Mouse (Mus musculus) neutrophil, adult 5-6 weeks (primary cell): ENCODE data around the gene Ascc2. TPM values are rescaled to one million over a fixed set of nuclear protein-coding genes. Genes with fewer than 3 reads are reported as not detected.
"Not testable (repeated sequence)": the region's sequence is repeated elsewhere in the genome, so short reads cannot be mapped to it uniquely, and the experiment has no call there.

Experiments used
- ATAC-seq: fragments of 151-379, 151-347 bp; 2 replicates; pipeline ENCODE4 v1.8.0; 2017; ENCODE audit warnings: mild to moderate bottlenecking, moderate TSS enrichment; ENCODE audit not compliant: insufficient number of reproducible peaks, poor library complexity, low FRiP score, severe bottlenecking; ENCODE audit errors: extremely low read depth
- total RNA-seq: library from RNA; stranded (forward); fragments of 200-1000 nt; gene quantifications from 2 replicates; pipeline ENCODE4 v1.2.3, GENCODE M21; 2017

Ascc2 gene
- total RNA-seq, 1 experiment from 2014 or later = 13.4 TPM

- no peak for ATAC-seq
These were observed 67.6 kb downstream of the Ascc2 start for GRCm38 (mm10) chr11:4705178-4705577.

DNA sequence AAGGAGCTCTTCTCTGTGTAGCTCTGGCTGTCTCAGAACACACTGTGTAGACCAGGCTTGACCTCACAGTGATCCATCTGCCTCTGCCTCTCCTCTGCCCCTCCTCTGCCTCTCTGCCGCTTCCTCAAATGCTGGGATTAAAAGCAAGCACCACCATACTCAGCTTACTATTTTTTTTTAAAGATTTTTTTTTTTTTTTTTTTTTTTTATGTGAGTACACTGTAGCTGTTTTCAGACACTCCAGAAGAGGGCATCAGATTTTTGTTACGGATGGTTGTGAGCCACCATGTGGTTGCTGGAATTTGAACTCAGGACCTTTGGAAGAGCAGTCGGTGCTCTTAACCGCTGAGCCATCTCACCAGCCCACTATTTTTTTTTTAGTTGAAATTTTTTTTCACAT is 72.6 kb downstream of the Ascc2 start:
- not testable (repeated sequence) for ATAC-seq

DNA sequence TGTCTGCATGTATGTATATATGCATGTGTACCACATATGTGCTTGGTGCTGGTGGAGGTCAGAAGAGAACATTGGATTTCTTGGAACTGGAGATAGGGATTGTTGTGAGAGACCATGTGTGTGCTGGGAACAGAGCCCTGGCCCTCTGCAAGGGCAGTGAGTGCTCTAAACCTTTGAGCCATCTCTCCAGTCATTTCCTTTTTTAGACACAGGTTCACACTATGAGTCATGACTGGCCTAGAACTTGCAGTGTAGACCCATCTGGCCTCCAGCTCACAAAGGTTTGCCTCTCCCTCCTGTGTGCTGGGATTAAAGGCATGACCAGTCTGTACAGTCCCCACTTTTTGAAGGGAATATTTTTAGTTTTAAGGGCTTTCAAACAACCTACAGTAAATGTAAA is 75.3 kb downstream of the Ascc2 start:
- no peak for ATAC-seq

GRCm38 (mm10) chr11:4714727-4715126 is 77.2 kb downstream of the Ascc2 start:
- ATAC-seq = peak; percentile 79; the same call in 1 of the 2 replicates

- ATAC-seq = no peak
These were observed 78.0 kb downstream of the Ascc2 start for GRCm38 (mm10) chr11:4715596-4715995.

DNA sequence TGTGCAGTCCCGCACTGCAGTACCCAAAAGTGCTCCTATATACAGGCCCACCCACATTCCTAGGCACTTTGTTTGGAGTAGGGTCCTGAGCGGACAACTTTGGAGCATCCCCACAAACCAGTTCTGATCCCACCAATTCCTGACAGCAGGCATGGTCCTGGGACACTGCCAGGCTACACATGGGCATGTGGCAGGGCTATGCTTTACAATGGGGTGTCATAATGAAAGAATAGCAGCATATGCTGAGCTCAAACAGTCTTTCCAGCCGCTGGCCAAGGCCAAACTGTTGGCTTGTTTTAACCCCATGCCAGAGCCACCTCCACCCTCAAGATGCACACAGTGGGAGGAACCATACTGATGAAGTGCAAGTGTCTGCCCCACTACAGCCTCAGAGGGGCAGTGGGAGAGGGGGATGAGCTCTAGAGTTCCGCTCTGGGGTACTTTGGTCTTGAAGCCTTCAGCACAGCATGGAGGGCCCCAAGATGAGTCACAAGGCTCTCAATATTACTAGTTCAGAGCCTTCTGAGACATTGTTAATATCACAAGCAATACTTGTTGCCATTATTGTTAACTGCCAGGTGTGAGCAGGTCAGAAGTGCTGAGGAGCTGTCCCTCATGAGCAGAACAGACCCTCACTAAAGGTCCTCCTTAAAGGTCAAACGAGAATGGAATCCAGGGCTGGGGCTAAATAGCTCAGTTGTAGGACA is 79.1 kb downstream of the Ascc2 start:
- no peak for ATAC-seq

DNA sequence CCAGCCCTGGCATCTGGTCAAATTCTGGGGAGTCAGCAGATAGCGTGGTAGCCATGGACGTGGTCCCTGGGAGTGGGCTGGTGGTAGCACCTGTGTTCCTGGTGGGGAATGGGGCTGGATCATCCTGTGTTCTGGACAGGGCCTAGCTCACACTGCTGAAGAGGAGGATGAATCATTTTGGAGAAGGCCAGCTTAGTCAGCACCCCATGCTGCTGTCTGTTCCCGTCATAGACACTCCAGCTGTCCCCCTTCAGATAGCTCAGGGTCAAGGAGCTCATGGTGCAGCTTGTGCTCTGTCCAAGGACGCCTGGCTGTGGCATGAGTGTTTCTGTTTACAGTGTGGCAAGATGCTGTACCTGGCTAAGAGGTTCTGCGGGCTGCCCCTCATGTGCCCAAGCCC is 81.0 kb downstream of the Ascc2 start:
- no peak for ATAC-seq

DNA sequence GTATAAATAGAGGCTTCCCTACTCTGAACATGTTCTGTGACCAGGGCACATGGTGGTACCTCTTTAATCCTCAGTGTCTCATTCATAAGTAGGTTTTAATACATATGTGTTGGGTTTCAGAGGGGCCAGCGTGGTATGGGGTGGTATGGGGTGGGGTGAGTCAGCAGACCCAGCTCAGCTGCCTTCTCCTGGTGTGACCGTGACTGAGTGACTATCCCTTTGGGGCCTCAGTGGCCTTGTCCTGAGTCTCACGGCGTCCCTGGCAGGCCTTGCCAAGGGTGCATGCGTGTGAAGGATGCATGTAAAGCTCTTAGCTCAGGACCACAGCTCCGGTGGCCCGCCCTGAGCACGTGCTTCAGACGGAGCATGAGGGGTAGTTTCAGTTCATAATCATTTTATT is 82.4 kb downstream of the Ascc2 start:
- ATAC-seq = no peak

- no peak for ATAC-seq
These were observed 82.8 kb downstream of the Ascc2 start for GRCm38 (mm10) chr11:4720393-4720792.

DNA sequence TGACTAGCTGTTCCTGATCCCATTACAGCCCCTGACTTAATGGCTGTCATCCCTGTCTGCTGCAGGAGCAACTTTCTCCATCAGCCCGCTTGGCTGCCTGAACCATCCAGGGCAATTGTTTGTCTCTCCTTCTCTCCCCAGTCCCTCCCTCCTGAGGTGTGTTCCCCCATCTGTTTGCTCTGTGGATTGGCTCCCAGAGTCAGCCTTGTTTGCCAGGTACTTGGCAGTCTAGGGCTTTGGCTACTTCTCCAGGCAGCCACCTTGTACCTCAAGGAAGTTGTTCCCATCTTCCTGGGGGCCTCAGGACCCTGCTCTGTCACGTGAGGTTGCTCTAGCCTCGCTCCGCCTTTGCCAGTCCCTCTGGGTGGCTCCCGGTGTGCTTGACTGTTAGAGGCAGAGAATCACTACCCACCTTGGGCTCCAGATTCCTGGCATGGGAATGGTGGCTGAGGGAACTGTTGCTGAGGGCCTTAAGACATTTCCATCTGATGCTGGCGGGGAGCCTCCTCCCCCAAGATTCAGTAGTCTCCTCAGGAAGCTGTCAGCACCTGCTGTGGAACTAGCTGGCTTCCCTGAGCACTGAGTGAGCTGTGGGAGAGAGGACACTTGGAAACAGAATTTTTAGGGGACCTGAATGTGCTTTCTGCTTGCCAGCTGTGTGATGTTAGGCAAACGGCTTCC is 83.5 kb downstream of the Ascc2 start:
- no peak for ATAC-seq

GRCm38 (mm10) chr11:4721728-4722127 is 84.2 kb downstream of the Ascc2 start:
- ATAC-seq = no peak

- no peak for ATAC-seq
These were observed 92.1 kb downstream of the Ascc2 start for GRCm38 (mm10) chr11:4729603-4730002.

- ATAC-seq = no peak
These were observed 92.5 kb downstream of the Ascc2 start for GRCm38 (mm10) chr11:4730096-4730495.

- ATAC-seq = no peak
These were observed 93.4 kb downstream of the Ascc2 start for GRCm38 (mm10) chr11:4730913-4731312.

- ATAC-seq = no peak
These were observed 94.2 kb downstream of the Ascc2 start for GRCm38 (mm10) chr11:4731781-4732180.

DNA sequence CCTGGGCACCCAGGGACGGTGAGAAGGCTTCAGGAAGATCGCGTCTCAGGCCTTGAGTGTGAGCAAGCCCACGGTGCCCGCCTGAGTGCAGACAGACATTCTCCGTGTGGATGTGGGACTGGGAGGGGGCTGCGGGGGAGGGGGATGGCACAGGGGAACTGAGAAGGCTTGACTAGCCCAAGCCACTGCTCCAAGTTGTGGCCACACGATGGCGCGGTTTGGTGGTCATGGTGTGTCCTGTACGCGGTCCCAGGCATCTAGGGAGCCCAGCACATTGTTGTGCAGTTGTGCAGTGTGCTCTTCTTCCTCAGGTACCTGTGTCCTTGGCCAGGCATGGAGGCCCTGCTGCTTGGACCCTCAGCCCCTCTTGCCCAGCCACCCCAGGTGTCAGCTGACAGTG is 96.6 kb downstream of the Ascc2 start:
- no peak for ATAC-seq

Other genes starting within 250 kb of the Ascc2 start
- gene Hormad2, start 196.6 kb upstream of the Ascc2 start, total RNA-seq = 0.58 TPM in 1 of 2 replicates, not detected in the other
- gene Mtmr3, start 42.9 kb upstream of the Ascc2 start, total RNA-seq = 158 and 160 TPM in 2 replicates
- not detected in 2 replicates for gene Gm11032, start 17.7 kb upstream of the Ascc2 start, total RNA-seq
- 40.1 and 49.5 TPM in 2 replicates for gene Uqcr10, start 66.6 kb downstream of the Ascc2 start, total RNA-seq
- gene Zmat5, start 66.9 kb downstream of the Ascc2 start, total RNA-seq = 9.3 and 10.4 TPM in 2 replicates
- 0.12 TPM in 1 of 2 replicates, not detected in the other for gene Cabp7, start 109.0 kb downstream of the Ascc2 start, total RNA-seq
- gene Nf2, start 211.8 kb downstream of the Ascc2 start, total RNA-seq = 44.2 and 44.3 TPM in 2 replicates
- gene Nipsnap1, start 236.2 kb downstream of the Ascc2 start, total RNA-seq = 10.1 and 10.9 TPM in 2 replicates